Mouse (Mus musculus) cortical plate, adult 2 months (tissue): ENCODE data around the gene Bcan.

Source experiments
- CTCF ChIP-seq: fragments of 200-500 bp; IDR thresholded peaks from 2 replicates; pipeline ENCODE4 v1.5.1; 2011; ENCODE audit warnings: mild to moderate bottlenecking, control low read depth, low read length; ENCODE audit not compliant: insufficient read depth; ENCODE audit errors: extremely low read depth
- POLR2A ChIP-seq: fragments of 200-500 bp; IDR thresholded peaks from 2 replicates; pipeline ENCODE4 v1.6.1; 2011; ENCODE audit warnings: mild to moderate bottlenecking, low read length, control low read depth; ENCODE audit not compliant: insufficient read depth; ENCODE audit errors: extremely low read depth

- TF ChIP-seq CTCF (no peak), POLR2A (no peak)
These were observed 19.3 kb downstream of the Bcan start for GRCm38 (mm10) chr3:87980728-87981127.
